Comparison of ENCODE assay signal across 23 mouse cellular contexts in genomic region chr7:14013083-14013482, GRCm38 (mm10). TPM values are rescaled to one million over a fixed set of nuclear protein-coding genes. Genes with fewer than 3 reads are reported as not detected.
DNase-seq lines count a peak whose midpoint lies in the region; ATAC-seq and TF ChIP-seq lines count a peak whose summit lies in the region.
"Had no signal": no experiment of that assay in that cellular context is flagged by ENCODE, and none has a peak within 500 bp of the region (broad histone marks: within the 10 kb centered on the region; RNA-seq: fewer than 3 reads in every experiment).

No protein-coding gene starts in this region.

- H3K4me3 ChIP-seq in lung, embryonic 14.5 days (ENCODE audit: low read depth, low read length) = no peak overlapping the region
- H3K4me3 ChIP-seq in lung, embryonic 16.5 days (ENCODE audit: low read length) = no peak overlapping the region
- H3K4me3 ChIP-seq in lung, adult 2 months (replicated peaks; ENCODE audit: extremely low read depth, low read depth, low read length) = no peak overlapping the region
- no peak overlapping the region for H3K4me3 ChIP-seq in lung, postnatal 0 days (ENCODE audit: low read depth, low read length)

- no peak overlapping the region for H3K4me2 ChIP-seq in lung, embryonic 14.5 days
- no peak overlapping the region for H3K4me2 ChIP-seq in lung, embryonic 16.5 days (ENCODE audit: low read depth, low read length)
- no peak overlapping the region for H3K4me2 ChIP-seq in lung, postnatal 0 days (replicated peaks; ENCODE audit: low read depth, low read length)

- TF ChIP-seq POLR2A in lung, adult 2 months (IDR thresholded peaks at IDR 0.05; ENCODE audit: borderline replicate concordance, extremely low read depth, low read depth, low read length) = no peak

- WGBS in lung, embryonic 14.5 days = 66% methylated on average over 8 of the region's 8 CpGs
- WGBS in lung, embryonic 16.5 days = 41% methylated on average over 8 of the region's 8 CpGs
- 68% methylated on average over 8 of the region's 8 CpGs for WGBS in lung, adult 2 months
- WGBS in lung, postnatal 0 days = 60% methylated on average over 8 of the region's 8 CpGs

- H3K36me3 ChIP-seq in lung, embryonic 14.5 days (ENCODE audit: insufficient read depth) = no peaks in the 10 kb centered on the region
- no peaks in the 10 kb centered on the region for H3K36me3 ChIP-seq in lung, embryonic 16.5 days (ENCODE audit: control insufficient read depth, insufficient read depth, low read length)
- H3K36me3 ChIP-seq in lung, postnatal 0 days (ENCODE audit: insufficient read depth, low read length) = no peaks in the 10 kb centered on the region
- H3K36me3 ChIP-seq: G1E had no signal

- no peak for TF ChIP-seq CTCF in lung, embryonic 14.5 days (IDR thresholded peaks at IDR 0.05; ENCODE audit: low read depth)
- TF ChIP-seq CTCF in lung, adult 2 months (IDR thresholded peaks at IDR 0.05; ENCODE audit: insufficient read depth, low read length) = no peak
- TF ChIP-seq CTCF in lung, postnatal 0 days (IDR thresholded peaks at IDR 0.05) = no peak

- peak; percentile 54; the same call in 1 of the 2 replicates for ATAC-seq in lung, embryonic 14.5 days (ENCODE audit: insufficient read depth)
- ATAC-seq in lung, embryonic 16.5 days (ENCODE audit: low read depth) = peak; percentile 87
- ATAC-seq in lung, postnatal 0 days = peak; percentile 86
- ATAC-seq: activated CD4-positive, CD25-positive, alpha-beta regulatory T cell, adult 4 months; CD4-positive, CD25-positive, alpha-beta regulatory T cell, adult 4 months; Patski had no signal

- no peaks in the 10 kb centered on the region for H3K27me3 ChIP-seq in lung, embryonic 14.5 days (ENCODE audit: insufficient read depth, low read length)
- no peaks in the 10 kb centered on the region for H3K27me3 ChIP-seq in lung, embryonic 16.5 days (ENCODE audit: control insufficient read depth, insufficient read depth, low read depth, low read length)
- no peaks in the 10 kb centered on the region for H3K27me3 ChIP-seq in lung, postnatal 0 days (replicated peaks; ENCODE audit: insufficient read depth, low read length)
- H3K27me3 ChIP-seq: CH12.LX, Patski had no signal

- no peaks in the 10 kb centered on the region for H3K4me1 ChIP-seq in lung, embryonic 14.5 days (ENCODE audit: insufficient read depth)
- H3K4me1 ChIP-seq in lung, embryonic 16.5 days (replicated peaks; ENCODE audit: control insufficient read depth, insufficient read depth, low read length) = no peaks in the 10 kb centered on the region
- H3K4me1 ChIP-seq in lung, adult 2 months (ENCODE audit: control insufficient read depth, insufficient read depth, low read length) = no peaks in the 10 kb centered on the region
- no peaks in the 10 kb centered on the region for H3K4me1 ChIP-seq in lung, postnatal 0 days (ENCODE audit: insufficient read depth, low read depth, low read length)

- TF ChIP-seq EP300 in lung, postnatal 0 days (IDR thresholded peaks at IDR 0.05) = no peak

- DNase-seq in lung, embryonic 14.5 days = peak; percentile 19
- DNase-seq in lung, postnatal 25 days (ENCODE audit: low spot score) = no peak
- no peak for DNase-seq in lung, adult 2 months
- DNase-seq in lung, postnatal 0 days (ENCODE audit: low spot score) = peak; percentile 66
- DNase-seq in lung, postnatal 10 days = no peak
- DNase-seq: adrenal gland, adult 2 months; adrenal gland, adult 8-10 months; adrenal gland, postnatal 10 days; adrenal gland, postnatal 14 days; adrenal gland, postnatal 25 days; adrenal gland, postnatal 36 days; B cell, adult 2 months; cerebellum, adult 11 months; cerebellum, adult 11-12 months; cerebellum, adult 18-20 months had no signal

- no peaks in the 10 kb centered on the region; the same call in 1 of the 2 replicates for H3K9me3 ChIP-seq in lung, embryonic 14.5 days (ENCODE audit: low read depth, low read length)
- no peaks in the 10 kb centered on the region for H3K9me3 ChIP-seq in lung, embryonic 16.5 days (ENCODE audit: control insufficient read depth, low read length)
- H3K9me3 ChIP-seq in lung, postnatal 0 days (ENCODE audit: low read length) = no peaks in the 10 kb centered on the region

- H3K9ac ChIP-seq in lung, embryonic 14.5 days = no peak overlapping the region
- no peak overlapping the region for H3K9ac ChIP-seq in lung, embryonic 16.5 days (ENCODE audit: low read length)
- no peak overlapping the region for H3K9ac ChIP-seq in lung, postnatal 0 days (replicated peaks; ENCODE audit: low read depth)

- H3K27ac ChIP-seq in lung, embryonic 14.5 days (ENCODE audit: low read depth) = no peak overlapping the region
- H3K27ac ChIP-seq in lung, embryonic 16.5 days (ENCODE audit: low read length) = no peak overlapping the region
- no peak overlapping the region for H3K27ac ChIP-seq in lung, postnatal 0 days (ENCODE audit: low read length)

RNA-seq across cellular contexts. Expression of gene Sult2a4, which starts 23.7 kb away (rescaled TPM):
- polyA plus RNA-seq in lung, embryonic 14.5 days (2014; fragmentation: Nextera tagmentation; extraction: Ambion mirVana) = not detected in 2 replicates
- not detected in 2 replicates for polyA plus RNA-seq in lung, embryonic 16.5 days (2015; fragmentation: Nextera tagmentation; extraction: Ambion mirVana)
- not detected in 2 replicates for polyA plus RNA-seq in lung, adult 2 months (2012; rRNA removed)
- not detected in 2 replicates for polyA plus RNA-seq in lung, postnatal 0 days (2015; fragmentation: Nextera tagmentation; extraction: Ambion mirVana)
- polyA plus RNA-seq: activated CD4-positive, CD25-positive, alpha-beta regulatory T cell, adult 4 months; adrenal gland, adult 2 months; brain, embryonic 14.5 days; C2C12; CD4-positive, CD25-positive, alpha-beta regulatory T cell, adult 4 months; G1E; Patski had no signal

Comparison
In these comparisons a context has a peak if more than half of its experiments do, and no peak if none do; other contexts are left out.
1. DNase-seq: peak in lung, embryonic 14.5 days (single experiment) and lung, postnatal 0 days (single experiment); none in lung, postnatal 25 days (single experiment), lung, adult 2 months (single experiment) and lung, postnatal 10 days (single experiment).
2. Peak in every context shown above with its lines, with median percentiles within 50 percentile points of each other: ATAC-seq.